In genomic region chr6:100244474-100244873, GRCm38 (mm10) we compare ENCODE assay signal across 31 mouse cellular contexts.
"Had no signal": no experiment of that assay in that cellular context is flagged by ENCODE, and none has a peak within 500 bp of the region (broad histone marks: within the 10 kb centered on the region; RNA-seq: fewer than 3 reads in every experiment).

No protein-coding gene starts in this region.

- H3K4me2 ChIP-seq: limb, embryonic 12.5 days; limb, embryonic 13.5 days; limb, embryonic 15.5 days; liver, embryonic 11.5 days; liver, embryonic 12.5 days; liver, embryonic 13.5 days; liver, embryonic 15.5 days; lung, embryonic 14.5 days; lung, embryonic 15.5 days; midbrain, embryonic 11.5 days; midbrain, embryonic 12.5 days; midbrain, embryonic 13.5 days; midbrain, embryonic 15.5 days; neural tube, embryonic 12.5 days had no signal

- DNase-seq: left cerebral cortex, postnatal 4 days; liver; liver, embryonic 13.5 days; liver, postnatal 0 days; lung, adult 18-20 months; lung, adult 2 months; lung, embryonic 14.5 days; lung, postnatal 10 days; lung, postnatal 14 days; lung, postnatal 36 days; lung, postnatal 4 days; midbrain, embryonic 14.5 days had no signal

- H3K9me3 ChIP-seq: limb, embryonic 10.5 days; limb, embryonic 12.5 days; limb, embryonic 13.5 days; limb, embryonic 15.5 days; liver, embryonic 12.5 days; liver, embryonic 13.5 days; liver, embryonic 15.5 days; lung, embryonic 15.5 days; megakaryocyte, embryonic 14.5 days; midbrain, embryonic 10.5 days; midbrain, embryonic 12.5 days; midbrain, embryonic 13.5 days; midbrain, embryonic 15.5 days; neural tube, embryonic 12.5 days had no signal

- H3K27ac ChIP-seq: limb, embryonic 10.5 days; limb, embryonic 12.5 days; limb, embryonic 13.5 days; limb, embryonic 15.5 days; liver, embryonic 12.5 days; liver, embryonic 13.5 days; liver, embryonic 14.5 days; liver, embryonic 15.5 days; lung, embryonic 15.5 days; macrophage; midbrain, embryonic 10.5 days; midbrain, embryonic 12.5 days; midbrain, embryonic 13.5 days; midbrain, embryonic 15.5 days; neural tube, embryonic 12.5 days had no signal

- H3K4me1 ChIP-seq: midbrain, embryonic 10.5 days; midbrain, embryonic 12.5 days; neural tube, embryonic 12.5 days had no signal

- H3K36me3 ChIP-seq: limb, embryonic 12.5 days; limb, embryonic 15.5 days; liver, embryonic 12.5 days; liver, embryonic 13.5 days; liver, embryonic 15.5 days; lung, embryonic 15.5 days; midbrain, embryonic 12.5 days; midbrain, embryonic 13.5 days; midbrain, embryonic 15.5 days; neural tube, embryonic 12.5 days had no signal

- H3K9ac ChIP-seq: limb, embryonic 12.5 days; limb, embryonic 13.5 days; limb, embryonic 15.5 days; liver, embryonic 12.5 days; liver, embryonic 13.5 days; liver, embryonic 14.5 days; liver, embryonic 15.5 days; liver, postnatal 0 days; lung, embryonic 14.5 days; lung, embryonic 15.5 days; midbrain, embryonic 12.5 days; midbrain, embryonic 13.5 days; midbrain, embryonic 15.5 days; neural tube, embryonic 12.5 days had no signal

- H3K4me3 ChIP-seq: limb, embryonic 10.5 days; limb, embryonic 12.5 days; limb, embryonic 13.5 days; limb, embryonic 15.5 days; liver, embryonic 12.5 days; liver, embryonic 13.5 days; liver, embryonic 15.5 days; lung, embryonic 15.5 days; megakaryocyte, embryonic 14.5 days; midbrain, embryonic 10.5 days; midbrain, embryonic 12.5 days; midbrain, embryonic 13.5 days; midbrain, embryonic 15.5 days; neural tube, embryonic 12.5 days had no signal

- ATAC-seq: liver, embryonic 12.5 days; liver, postnatal 0 days; lung, postnatal 0 days; midbrain, embryonic 13.5 days; midbrain, embryonic 15.5 days; midbrain, embryonic 16.5 days had no signal

- H3K27me3 ChIP-seq: limb, embryonic 12.5 days; limb, embryonic 13.5 days; limb, embryonic 15.5 days; liver, embryonic 12.5 days; liver, embryonic 13.5 days; liver, embryonic 15.5 days; lung, embryonic 15.5 days; megakaryocyte, embryonic 14.5 days; midbrain, embryonic 12.5 days; midbrain, embryonic 13.5 days; midbrain, embryonic 15.5 days; neural tube, embryonic 12.5 days had no signal
